Mouse (Mus musculus): ENCODE measurements around the gene Cenpv. TPM values are rescaled to one million over a fixed set of nuclear protein-coding genes. Genes with fewer than 3 reads are reported as not detected.
A peak's percentile ranks its signal among the peaks of the same experiment; 100 is the strongest.
"Not testable (repeated sequence)": the region's sequence is repeated elsewhere in the genome, so short reads cannot be mapped to it uniquely, and the experiment has no call there.

Gene Cenpv
- polyA plus RNA-seq, 1 experiment: 14.4 TPM

GRCm38 (mm10) chr11:62512529-62513080 is 26.5 kb downstream of the Cenpv start:
- H3K4me3 ChIP-seq (replicated peaks; ENCODE audit: extremely low read depth, low read depth, low read length): no peak overlapping the region
- no peaks in the 10 kb centered on the region for H3K4me1 ChIP-seq (ENCODE audit: control insufficient read depth, insufficient read depth, low read length)
- TF ChIP-seq POLR2A (IDR thresholded peaks at IDR 0.05; ENCODE audit: borderline replicate concordance, extremely low read depth, low read depth, low read length) (no peak), CTCF (IDR thresholded peaks at IDR 0.05; ENCODE audit: insufficient read depth, low read length) (no peak)
- DNase-seq: no peak
- WGBS: 88% methylated on average over 8 of the region's 8 CpGs

GRCm38 (mm10) chr11:62511444-62512202 is 27.4 kb downstream of the Cenpv start:
- peak; percentile 25 for DNase-seq
- H3K4me3 ChIP-seq (replicated peaks; ENCODE audit: extremely low read depth, low read depth, low read length): no peak overlapping the region
- H3K4me1 ChIP-seq (ENCODE audit: control insufficient read depth, insufficient read depth, low read length): no peaks in the 10 kb centered on the region
- 80% methylated on average over 13 of the region's 13 CpGs for WGBS
- TF ChIP-seq POLR2A (IDR thresholded peaks at IDR 0.05; ENCODE audit: borderline replicate concordance, extremely low read depth, low read depth, low read length) (no peak), CTCF (IDR thresholded peaks at IDR 0.05; ENCODE audit: insufficient read depth, low read length) (no peak)

DNA sequence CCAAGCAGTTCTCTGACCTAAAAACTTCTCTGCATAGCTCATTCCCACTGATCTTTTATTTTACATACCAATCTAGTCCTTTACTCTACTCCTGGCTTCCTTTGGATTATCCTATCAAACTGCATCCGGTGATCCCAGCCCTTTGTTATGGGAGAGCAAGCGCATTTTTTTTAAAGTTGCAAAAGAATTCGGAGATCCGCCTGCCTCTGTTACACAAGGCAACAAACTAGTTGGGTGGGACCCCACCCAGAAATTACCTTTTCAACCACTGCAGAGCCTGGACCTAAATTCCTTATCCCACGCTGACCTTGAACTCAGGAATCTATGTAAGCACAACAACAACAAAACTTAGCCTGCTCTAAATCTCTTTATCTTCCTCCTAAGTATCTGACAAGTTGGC is 28.1 kb downstream of the Cenpv start:
- TF ChIP-seq CTCF (IDR thresholded peaks at IDR 0.05; ENCODE audit: insufficient read depth, low read length): no peak
- no peak for TF ChIP-seq POLR2A (IDR thresholded peaks at IDR 0.05; ENCODE audit: borderline replicate concordance, extremely low read depth, low read depth, low read length)
- no peak for DNase-seq
- H3K4me3 ChIP-seq (replicated peaks; ENCODE audit: extremely low read depth, low read depth, low read length): no peak overlapping the region
- H3K4me1 ChIP-seq (ENCODE audit: control insufficient read depth, insufficient read depth, low read length): no peaks in the 10 kb centered on the region
- WGBS: 93% methylated on average over 5 of the region's 5 CpGs

DNA sequence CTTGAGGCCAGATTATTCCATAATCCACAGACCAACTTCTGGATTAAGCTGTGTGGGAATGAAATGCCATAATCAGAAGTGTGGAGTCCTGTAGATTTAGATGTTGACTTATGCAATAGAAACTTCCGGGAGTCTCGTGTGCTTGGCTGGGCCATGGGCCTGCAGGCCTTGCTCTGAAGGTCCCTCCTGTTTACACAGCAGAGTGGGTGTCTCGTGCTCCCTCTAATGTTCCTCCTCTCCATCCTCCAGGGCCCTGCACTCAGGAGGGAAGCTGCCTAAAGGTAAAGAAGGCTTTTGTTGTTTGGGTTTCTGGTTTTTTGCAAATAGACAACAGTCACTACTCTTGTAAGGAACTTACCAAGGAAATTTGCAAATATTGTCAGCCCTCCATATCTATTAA is 29.5 kb downstream of the Cenpv start:
- no peak for TF ChIP-seq POLR2A (IDR thresholded peaks at IDR 0.05; ENCODE audit: borderline replicate concordance, extremely low read depth, low read depth, low read length)
- no peak for TF ChIP-seq CTCF (IDR thresholded peaks at IDR 0.05; ENCODE audit: insufficient read depth, low read length)
- 57% methylated on average over 3 of the region's 3 CpGs for WGBS
- Histone ChIP-seq H3K4me1 (ENCODE audit: control insufficient read depth, insufficient read depth, low read length) (no peaks in the 10 kb centered on the region), H3K4me3 (replicated peaks; ENCODE audit: extremely low read depth, low read depth, low read length) (no peak overlapping the region)
- no peak for DNase-seq

GRCm38 (mm10) chr11:62508816-62509215 is 30.2 kb downstream of the Cenpv start:
- WGBS: 94% methylated on average over 5 of the region's 5 CpGs
- not testable (repeated sequence) for H3K4me1 ChIP-seq (ENCODE audit: control insufficient read depth, insufficient read depth, low read length); H3K4me3 ChIP-seq (replicated peaks; ENCODE audit: extremely low read depth, low read depth, low read length); DNase-seq

GRCm38 (mm10) chr11:62508365-62508764 is 30.7 kb downstream of the Cenpv start:
- 96% methylated on average over 13 of the region's 13 CpGs for WGBS
- not testable (repeated sequence) for DNase-seq; H3K4me3 ChIP-seq (replicated peaks; ENCODE audit: extremely low read depth, low read depth, low read length); H3K4me1 ChIP-seq (ENCODE audit: control insufficient read depth, insufficient read depth, low read length)

GRCm38 (mm10) chr11:62507683-62508082 is 31.4 kb downstream of the Cenpv start:
- Histone ChIP-seq H3K4me1 (ENCODE audit: control insufficient read depth, insufficient read depth, low read length) (no peaks in the 10 kb centered on the region), H3K4me3 (replicated peaks; ENCODE audit: extremely low read depth, low read depth, low read length) (no peak overlapping the region)
- no peak for DNase-seq
- TF ChIP-seq POLR2A (IDR thresholded peaks at IDR 0.05; ENCODE audit: borderline replicate concordance, extremely low read depth, low read depth, low read length) (no peak), CTCF (IDR thresholded peaks at IDR 0.05; ENCODE audit: insufficient read depth, low read length) (no peak)
- 86% methylated on average over 4 of the region's 4 CpGs for WGBS

DNA sequence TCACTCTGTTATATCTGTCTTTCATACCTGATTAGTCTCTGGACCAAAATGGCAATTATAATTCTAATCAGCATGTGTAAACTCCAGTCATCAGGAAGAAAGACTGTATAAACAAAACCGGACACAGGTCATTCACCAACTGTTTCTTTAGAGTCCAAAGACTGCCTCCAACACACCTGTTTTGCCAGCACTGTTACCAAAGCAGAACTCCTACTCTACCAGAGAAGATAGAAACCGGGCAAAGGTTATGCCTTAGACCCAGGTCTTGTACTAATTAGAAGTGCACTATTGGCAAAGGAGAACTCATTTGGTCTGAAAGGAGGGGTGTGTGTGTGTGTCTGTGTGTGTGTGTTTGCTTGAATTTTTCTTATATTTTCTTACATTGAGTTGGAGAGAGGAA is 38.5 kb downstream of the Cenpv start:
- Histone ChIP-seq H3K4me1 (ENCODE audit: control insufficient read depth, insufficient read depth, low read length) (peaks cover 1% of the 10 kb centered on the region), H3K4me3 (replicated peaks; ENCODE audit: extremely low read depth, low read depth, low read length) (no peak overlapping the region)
- no peak for TF ChIP-seq POLR2A (IDR thresholded peaks at IDR 0.05; ENCODE audit: borderline replicate concordance, extremely low read depth, low read depth, low read length)
- TF ChIP-seq CTCF (IDR thresholded peaks at IDR 0.05; ENCODE audit: insufficient read depth, low read length): no peak
- no peak for DNase-seq
- WGBS: 69% methylated on average over 2 of the region's 2 CpGs

DNA sequence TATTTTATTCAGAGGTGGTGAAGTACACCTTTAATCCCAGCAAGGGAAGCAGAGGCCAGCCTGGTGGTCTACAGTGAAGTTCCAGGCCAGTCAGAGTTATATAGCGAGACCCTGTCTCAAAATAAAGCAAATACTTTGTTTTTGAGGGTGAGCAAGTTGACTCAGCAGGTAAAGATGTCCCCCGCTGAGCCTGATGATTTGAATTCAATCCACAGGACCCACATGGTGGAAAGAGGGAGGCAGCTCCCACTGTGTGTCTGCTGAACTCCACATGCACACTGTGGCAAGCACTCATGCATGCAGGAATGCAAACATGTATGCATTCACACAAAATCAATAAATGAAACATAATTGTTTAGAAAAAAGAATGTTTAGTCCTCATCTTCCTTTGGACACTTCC is 40.3 kb downstream of the Cenpv start:
- TF ChIP-seq POLR2A (IDR thresholded peaks at IDR 0.05; ENCODE audit: borderline replicate concordance, extremely low read depth, low read depth, low read length): no peak
- TF ChIP-seq CTCF (IDR thresholded peaks at IDR 0.05; ENCODE audit: insufficient read depth, low read length): no peak
- no peak for DNase-seq
- 96% methylated on average over 2 of the region's 2 CpGs for WGBS
- H3K4me1 ChIP-seq (ENCODE audit: control insufficient read depth, insufficient read depth, low read length): peaks cover 12% of the 10 kb centered on the region
- H3K4me3 ChIP-seq (replicated peaks; ENCODE audit: extremely low read depth, low read depth, low read length): no peak overlapping the region

- TF ChIP-seq POLR2A (IDR thresholded peaks at IDR 0.05; ENCODE audit: borderline replicate concordance, extremely low read depth, low read depth, low read length) (no peak), CTCF (IDR thresholded peaks at IDR 0.05; ENCODE audit: insufficient read depth, low read length) (no peak)
- Histone ChIP-seq H3K4me1 (ENCODE audit: control insufficient read depth, insufficient read depth, low read length) (peaks cover 12% of the 10 kb centered on the region), H3K4me3 (replicated peaks; ENCODE audit: extremely low read depth, low read depth, low read length) (no peak overlapping the region)
- WGBS: 50% methylated on average over 3 of the region's 3 CpGs
- DNase-seq: no peak
Observed at GRCm38 (mm10) chr11:62497181-62497580, 41.9 kb downstream of the Cenpv start.

Data from lung, adult 2 months (tissue).